In genomic region chr8:18279932-18280331, GRCm38 (mm10) we compare ENCODE assay signal across 24 mouse cellular contexts.
DNase-seq lines count a peak whose midpoint lies in the region; ATAC-seq and TF ChIP-seq lines count a peak whose summit lies in the region.
"Had no signal": no experiment of that assay in that cellular context is flagged by ENCODE, and none has a peak within 500 bp of the region (broad histone marks: within the 10 kb centered on the region; RNA-seq: fewer than 3 reads in every experiment).

No protein-coding gene starts in this region.

- no peaks in the 10 kb centered on the region for H3K9me3 ChIP-seq in forebrain, embryonic 14.5 days (replicated peaks; ENCODE audit: control insufficient read depth, low read length)
- H3K9me3 ChIP-seq in forebrain, embryonic 10.5 days, result no peaks in the 10 kb centered on the region
- H3K9me3 ChIP-seq in hindbrain, postnatal 0 days (ENCODE audit: low read length), result no peaks in the 10 kb centered on the region
- H3K9me3 ChIP-seq in hindbrain, embryonic 13.5 days, result no peaks in the 10 kb centered on the region
- H3K9me3 ChIP-seq in forebrain, postnatal 0 days (ENCODE audit: low read length), result no peaks in the 10 kb centered on the region
- H3K9me3 ChIP-seq: heart, embryonic 13.5 days; kidney, embryonic 15.5 days; limb, embryonic 12.5 days; liver, embryonic 15.5 days; midbrain, embryonic 15.5 days; stomach, embryonic 15.5 days had no signal

- H3K27me3 ChIP-seq in forebrain, embryonic 14.5 days (replicated peaks; ENCODE audit: control insufficient read depth, insufficient read depth, low read length), result no peaks in the 10 kb centered on the region
- no peaks in the 10 kb centered on the region for H3K27me3 ChIP-seq in forebrain, embryonic 10.5 days (ENCODE audit: poor library complexity, severe bottlenecking)
- H3K27me3 ChIP-seq in hindbrain, postnatal 0 days (ENCODE audit: insufficient read depth, low read length), result no peaks in the 10 kb centered on the region
- no peaks in the 10 kb centered on the region for H3K27me3 ChIP-seq in hindbrain, embryonic 13.5 days
- no peaks in the 10 kb centered on the region for H3K27me3 ChIP-seq in forebrain, postnatal 0 days (ENCODE audit: insufficient read depth, low read length)
- no peaks in the 10 kb centered on the region for H3K27me3 ChIP-seq in thymus, adult 2 months (ENCODE audit: control insufficient read depth, insufficient read depth, low read length)
- H3K27me3 ChIP-seq: heart, embryonic 13.5 days; kidney, embryonic 15.5 days; limb, embryonic 12.5 days; liver, embryonic 15.5 days; midbrain, embryonic 15.5 days; stomach, embryonic 15.5 days had no signal

- H3K4me1 ChIP-seq in forebrain, embryonic 14.5 days (ENCODE audit: control insufficient read depth, insufficient read depth, low read length), result no peaks in the 10 kb centered on the region
- H3K4me1 ChIP-seq in forebrain, embryonic 10.5 days, result no peaks in the 10 kb centered on the region
- H3K4me1 ChIP-seq in hindbrain, postnatal 0 days (ENCODE audit: insufficient read depth, low read length), result no peaks in the 10 kb centered on the region
- no peaks in the 10 kb centered on the region for H3K4me1 ChIP-seq in hindbrain, embryonic 13.5 days (replicated peaks)
- no peaks in the 10 kb centered on the region for H3K4me1 ChIP-seq in forebrain, postnatal 0 days (ENCODE audit: insufficient read depth)
- H3K4me1 ChIP-seq in thymus, adult 2 months (replicated peaks; ENCODE audit: control insufficient read depth, insufficient read depth, low read length), result no peaks in the 10 kb centered on the region
- H3K4me1 ChIP-seq: heart, embryonic 13.5 days; kidney, embryonic 15.5 days; limb, embryonic 12.5 days; liver, embryonic 15.5 days; midbrain, embryonic 15.5 days; stomach, embryonic 15.5 days had no signal

- H3K4me3 ChIP-seq in forebrain, embryonic 14.5 days (ENCODE audit: low read depth, low read length), result no peak overlapping the region
- H3K4me3 ChIP-seq in forebrain, embryonic 10.5 days, result no peak overlapping the region
- H3K4me3 ChIP-seq in hindbrain, postnatal 0 days (ENCODE audit: low read length), result no peak overlapping the region
- H3K4me3 ChIP-seq in hindbrain, embryonic 13.5 days, result no peak overlapping the region
- no peak overlapping the region for H3K4me3 ChIP-seq in forebrain, postnatal 0 days (ENCODE audit: low read depth, low read length)
- no peak overlapping the region for H3K4me3 ChIP-seq in thymus, adult 2 months (ENCODE audit: control insufficient read depth, insufficient read depth, low read length)
- H3K4me3 ChIP-seq: heart, embryonic 13.5 days; kidney, embryonic 15.5 days; limb, embryonic 12.5 days; liver, embryonic 15.5 days; midbrain, embryonic 15.5 days; stomach, embryonic 15.5 days had no signal

- ATAC-seq in forebrain, embryonic 14.5 days, result peak; percentile 61; the same call in 1 of the 2 replicates
- ATAC-seq in hindbrain, postnatal 0 days, result 0 out of 2 replicates have a peak, but pooled peaks have one; percentile 24
- ATAC-seq in hindbrain, embryonic 13.5 days (ENCODE audit: low FRiP score), result no peak
- ATAC-seq in forebrain, postnatal 0 days, result peak; percentile 84
- ATAC-seq: midbrain, embryonic 15.5 days had no signal

- no peak for TF ChIP-seq POLR2A in thymus, adult 2 months (IDR thresholded peaks at IDR 0.05; ENCODE audit: control insufficient read depth, extremely low read depth, insufficient read depth, low read length, poor library complexity)

- peak; percentile 64 for DNase-seq in forebrain, embryonic 14.5 days (ENCODE audit: low spot score)
- no peak for DNase-seq in forebrain, embryonic 10.5 days (ENCODE audit: extremely low spot score, low spot score)
- peak; percentile 45 for DNase-seq in hindbrain, postnatal 0 days (ENCODE audit: low spot score)
- peak; percentile 49 for DNase-seq in left cerebral cortex, postnatal 4 days
- no peak for DNase-seq in left cerebral cortex, adult 18-20 months (ENCODE audit: low spot score in 2 of 2)
- DNase-seq in forebrain, postnatal 0 days, result peak; percentile 50
- no peak for DNase-seq in thymus, adult 2 months
- DNase-seq: adrenal gland, postnatal 36 days; B cell, adult 2 months; cerebellum, adult 11 months; heart, postnatal 14 days; kidney, adult 18-20 months; kidney, postnatal 25 days; lung, embryonic 14.5 days; lung, postnatal 14 days; right cerebral cortex, postnatal 25 days; thymus, postnatal 14 days had no signal

- WGBS in forebrain, embryonic 14.5 days, result 67% methylated on average over 4 of the region's 4 CpGs
- 76% methylated on average over 4 of the region's 4 CpGs for WGBS in forebrain, embryonic 10.5 days
- 50% methylated on average over 4 of the region's 4 CpGs for WGBS in hindbrain, postnatal 0 days
- 81% methylated on average over 4 of the region's 4 CpGs for WGBS in hindbrain, embryonic 13.5 days
- WGBS in forebrain, postnatal 0 days, result 44% methylated on average over 4 of the region's 4 CpGs
- WGBS in thymus, adult 2 months, result 79% methylated on average over 4 of the region's 4 CpGs

- H3K27ac ChIP-seq in forebrain, embryonic 14.5 days (ENCODE audit: low read depth, low read length), result no peak overlapping the region
- H3K27ac ChIP-seq in forebrain, embryonic 10.5 days, result no peak overlapping the region
- no peak overlapping the region for H3K27ac ChIP-seq in hindbrain, postnatal 0 days
- no peak overlapping the region for H3K27ac ChIP-seq in hindbrain, embryonic 13.5 days
- H3K27ac ChIP-seq in forebrain, postnatal 0 days (ENCODE audit: low read depth, low read length), result no peak overlapping the region
- H3K27ac ChIP-seq in thymus, adult 2 months (ENCODE audit: control insufficient read depth, insufficient read depth, low read length), result no peak overlapping the region
- H3K27ac ChIP-seq: heart, embryonic 13.5 days; kidney, embryonic 15.5 days; limb, embryonic 12.5 days; liver, embryonic 15.5 days; midbrain, embryonic 15.5 days; stomach, embryonic 15.5 days had no signal

- no peak for TF ChIP-seq CTCF in hindbrain, postnatal 0 days (IDR thresholded peaks at IDR 0.05; ENCODE audit: low read depth)
- TF ChIP-seq CTCF in forebrain, postnatal 0 days (IDR thresholded peaks at IDR 0.05; ENCODE audit: low read depth), result no peak
- no peak for TF ChIP-seq CTCF in thymus, adult 2 months (IDR thresholded peaks at IDR 0.05; ENCODE audit: borderline replicate concordance, control insufficient read depth, extremely low read depth, insufficient read depth, low read length, poor library complexity)

- H3K36me3 ChIP-seq in forebrain, embryonic 14.5 days (ENCODE audit: control insufficient read depth, insufficient read depth, low read length), result no peaks in the 10 kb centered on the region
- H3K36me3 ChIP-seq in forebrain, embryonic 10.5 days (replicated peaks), result no peaks in the 10 kb centered on the region
- H3K36me3 ChIP-seq in hindbrain, postnatal 0 days (ENCODE audit: insufficient read depth, low read length), result no peaks in the 10 kb centered on the region
- H3K36me3 ChIP-seq in hindbrain, embryonic 13.5 days, result no peaks in the 10 kb centered on the region
- no peaks in the 10 kb centered on the region for H3K36me3 ChIP-seq in forebrain, postnatal 0 days (ENCODE audit: insufficient read depth)
- no peaks in the 10 kb centered on the region for H3K36me3 ChIP-seq in thymus, adult 2 months (ENCODE audit: control insufficient read depth, insufficient read depth, low read length)
- H3K36me3 ChIP-seq: heart, embryonic 13.5 days; kidney, embryonic 15.5 days; limb, embryonic 12.5 days; liver, embryonic 15.5 days; midbrain, embryonic 15.5 days; stomach, embryonic 15.5 days had no signal

- H3K4me2 ChIP-seq in forebrain, embryonic 14.5 days (ENCODE audit: low read length), result no peak overlapping the region
- no peak overlapping the region for H3K4me2 ChIP-seq in hindbrain, postnatal 0 days (ENCODE audit: low read depth, low read length)
- H3K4me2 ChIP-seq in hindbrain, embryonic 13.5 days, result no peak overlapping the region
- no peak overlapping the region for H3K4me2 ChIP-seq in forebrain, postnatal 0 days (ENCODE audit: low read depth)
- H3K4me2 ChIP-seq: heart, embryonic 13.5 days; kidney, embryonic 15.5 days; limb, embryonic 12.5 days; liver, embryonic 15.5 days; lung, embryonic 14.5 days; midbrain, embryonic 15.5 days; stomach, embryonic 15.5 days had no signal

- intact Hi-C loops in left cerebral cortex, postnatal 4 days (cut with DNase I), result no loop called here

- no peak overlapping the region for H3K9ac ChIP-seq in forebrain, embryonic 14.5 days (ENCODE audit: low read length)
- H3K9ac ChIP-seq in hindbrain, postnatal 0 days (replicated peaks; ENCODE audit: low read length), result no peak overlapping the region
- H3K9ac ChIP-seq in hindbrain, embryonic 13.5 days, result no peak overlapping the region
- no peak overlapping the region for H3K9ac ChIP-seq in forebrain, postnatal 0 days
- H3K9ac ChIP-seq: heart, embryonic 13.5 days; kidney, embryonic 15.5 days; limb, embryonic 12.5 days; liver, embryonic 15.5 days; lung, embryonic 14.5 days; midbrain, embryonic 15.5 days; stomach, embryonic 15.5 days had no signal

Comparison
In these comparisons a context has a peak if more than half of its experiments do, and no peak if none do; other contexts are left out.
1. DNase-seq: peak in forebrain, embryonic 14.5 days (single experiment), hindbrain, postnatal 0 days (single experiment), left cerebral cortex, postnatal 4 days (single experiment) and forebrain, postnatal 0 days (single experiment); none in forebrain, embryonic 10.5 days (single experiment), left cerebral cortex, adult 18-20 months (0 of 2) and thymus, adult 2 months (single experiment).